Mouse (Mus musculus): ENCODE measurements around the gene Fam3c.

The Fam3c gene

GRCm38 (mm10) chr6:22354675-22355074 lies 1.4 kb downstream of the Fam3c start:
- in situ Hi-C loops (cut with MboI; ENCODE audit: low sequenced_read_pairs): no loop called here

GRCm38 (mm10) chr6:22354031-22354430 lies 2.0 kb downstream of the Fam3c start:
- in situ Hi-C loops (cut with MboI; ENCODE audit: low sequenced_read_pairs): no loop called here

- in situ Hi-C loops (cut with MboI; ENCODE audit: low sequenced_read_pairs): no loop called here
Observed at GRCm38 (mm10) chr6:22351551-22351950, 4.5 kb downstream of the Fam3c start.

GRCm38 (mm10) chr6:22350239-22350571 lies 5.8 kb downstream of the Fam3c start:
- in situ Hi-C loops (cut with MboI; ENCODE audit: low sequenced_read_pairs): no loop called here

- in situ Hi-C loops (cut with MboI; ENCODE audit: low sequenced_read_pairs): no loop called here
Observed at GRCm38 (mm10) chr6:22349531-22350238, 6.4 kb downstream of the Fam3c start.

GRCm38 (mm10) chr6:22348975-22349374 lies 7.1 kb downstream of the Fam3c start:
- in situ Hi-C loops (cut with MboI; ENCODE audit: low sequenced_read_pairs): no loop called here

GRCm38 (mm10) chr6:22348130-22348529 lies 7.9 kb downstream of the Fam3c start:
- in situ Hi-C loops (cut with MboI; ENCODE audit: low sequenced_read_pairs): no loop called here

- in situ Hi-C loops (cut with MboI; ENCODE audit: low sequenced_read_pairs): no loop called here
Observed at GRCm38 (mm10) chr6:22347132-22347902, 8.7 kb downstream of the Fam3c start.

- in situ Hi-C loops (cut with MboI; ENCODE audit: low sequenced_read_pairs): no loop called here
Observed at GRCm38 (mm10) chr6:22344443-22344842, 11.6 kb downstream of the Fam3c start.

- in situ Hi-C loops (cut with MboI; ENCODE audit: low sequenced_read_pairs): no loop called here
Observed at GRCm38 (mm10) chr6:22343706-22344105, 12.3 kb downstream of the Fam3c start.

GRCm38 (mm10) chr6:22343292-22343691 lies 12.8 kb downstream of the Fam3c start:
- in situ Hi-C loops (cut with MboI; ENCODE audit: low sequenced_read_pairs): no loop called here

GRCm38 (mm10) chr6:22340779-22341178 lies 15.3 kb downstream of the Fam3c start:
- in situ Hi-C loops (cut with MboI; ENCODE audit: low sequenced_read_pairs): no loop called here

GRCm38 (mm10) chr6:22339763-22340542 lies 16.1 kb downstream of the Fam3c start:
- in situ Hi-C loops (cut with MboI; ENCODE audit: low sequenced_read_pairs): no loop called here

- in situ Hi-C loops (cut with MboI; ENCODE audit: low sequenced_read_pairs): loop anchor here (5.0 kb wide), 1 partner anchor 155 kb away; no protein-coding TSS in a partner anchor
Observed at GRCm38 (mm10) chr6:22332548-22332947, 23.5 kb downstream of the Fam3c start.

- in situ Hi-C loops (cut with MboI; ENCODE audit: low sequenced_read_pairs): loop anchor here (5.0 kb wide), 1 partner anchor 157 kb away; no protein-coding TSS in a partner anchor
Observed at GRCm38 (mm10) chr6:22330169-22330960, 25.7 kb downstream of the Fam3c start.

- in situ Hi-C loops (cut with MboI; ENCODE audit: low sequenced_read_pairs): no loop called here
Observed at GRCm38 (mm10) chr6:22327931-22328330, 28.1 kb downstream of the Fam3c start.

GRCm38 (mm10) chr6:22327091-22327490 lies 29.0 kb downstream of the Fam3c start:
- in situ Hi-C loops (cut with MboI; ENCODE audit: low sequenced_read_pairs): no loop called here

GRCm38 (mm10) chr6:22326289-22326688 lies 29.8 kb downstream of the Fam3c start:
- in situ Hi-C loops (cut with MboI; ENCODE audit: low sequenced_read_pairs): no loop called here

GRCm38 (mm10) chr6:22325364-22326072 lies 30.5 kb downstream of the Fam3c start:
- in situ Hi-C loops (cut with MboI; ENCODE audit: low sequenced_read_pairs): no loop called here

- in situ Hi-C loops (cut with MboI; ENCODE audit: low sequenced_read_pairs): no loop called here
Observed at GRCm38 (mm10) chr6:22298059-22298458, 58.0 kb downstream of the Fam3c start.
